Mouse (Mus musculus): ENCODE results near the gene Olfr251.

Gene Olfr251

GRCm38 (mm10) chr9:38376786-38377185, at the start of gene Olfr251:
Gene Olfr251 (plus strand): TSS chr9:38377086.
- WGBS, result 63% methylated on average over 2 of the region's 2 CpGs

GRCm38 (mm10) chr9:38328760-38329159, 48.1 kb upstream of the Olfr251 start, which contains the start of gene Olfr25:
Gene Olfr25 (plus strand): TSS chr9:38329060.
- WGBS, result 44% methylated on average over 3 of the region's 3 CpGs

GRCm38 (mm10) chr9:38348111-38348510, 28.8 kb upstream of the Olfr251 start, which contains the start of gene Olfr898:
Gene Olfr898 (plus strand): TSS chr9:38348411.
- WGBS, result 98% methylated on average over 4 of the region's 4 CpGs

GRCm38 (mm10) chr9:38366596-38366995, 10.3 kb upstream of the Olfr251 start, which contains the start of gene Olfr250:
Gene Olfr250 (plus strand): TSS chr9:38366896.
- WGBS, result 94% methylated on average over 2 of the region's 2 CpGs

GRCm38 (mm10) chr9:38401398-38401797, 24.5 kb downstream of the Olfr251 start, which contains the start of gene Olfr147:
Gene Olfr147 (plus strand): TSS chr9:38401698.
- 78% methylated on average over 1 of the region's 1 CpGs for WGBS

- 87% methylated on average over 3 of the region's 3 CpGs for WGBS
These were observed 30.6 kb downstream of the Olfr251 start for GRCm38 (mm10) chr9:38407502-38407901.

GRCm38 (mm10) chr9:38413502-38413901, 36.6 kb downstream of the Olfr251 start:
- 95% methylated on average over 14 of the region's 14 CpGs for WGBS

GRCm38 (mm10) chr9:38427026-38427425, 50.1 kb downstream of the Olfr251 start:
- WGBS, result 57% methylated on average over 1 of the region's 1 CpGs

GRCm38 (mm10) chr9:38429155-38429554, 52.3 kb downstream of the Olfr251 start, which contains the start of gene Olfr901:
Gene Olfr901 (plus strand): TSS chr9:38429455.
- 85% methylated on average over 1 of the region's 1 CpGs for WGBS

All from cerebral cortex, adult 2 months (tissue).